Mouse (Mus musculus) intestine, postnatal 0 days (tissue): ENCODE results near the gene Hoxc8. TPM values are rescaled to one million over a fixed set of nuclear protein-coding genes. Genes with fewer than 3 reads are reported as not detected.

Experiments
- ATAC-seq: fragments of 200-750 bp; cut with Nextera tagmentation; 2 replicates; pipeline ENCODE4 v1.8.0; 2017; ENCODE audit warnings: mild to moderate bottlenecking, moderate TSS enrichment, moderate library complexity
- H3K27ac ChIP-seq: fragments of 300-500 bp; sonication (generic); 2 replicates; pipeline ENCODE4 v1.5.1; 2014; ENCODE audit warnings: mild to moderate bottlenecking, low read depth, low read length, moderate library complexity
- H3K27me3 ChIP-seq: fragments of 300-500 bp; sonication (generic); replicated peaks from 2 replicates; pipeline ENCODE4 v1.6.1; 2014; ENCODE audit warnings: low read length, mixed read lengths; ENCODE audit not compliant: control insufficient read depth, insufficient read depth
- H3K36me3 ChIP-seq: fragments of 300-500 bp; sonication (generic); 2 replicates; pipeline ENCODE4 v1.6.1; 2014; ENCODE audit warnings: mild to moderate bottlenecking, moderate library complexity; ENCODE audit not compliant: control insufficient read depth, insufficient read depth
- H3K4me1 ChIP-seq: fragments of 300-500 bp; sonication (generic); replicated peaks from 2 replicates; pipeline ENCODE4 v1.6.1; 2014; ENCODE audit warnings: antibody characterized with exemption, low read length, mixed read lengths; ENCODE audit not compliant: control insufficient read depth, insufficient read depth
- H3K4me2 ChIP-seq: fragments of 300-500 bp; sonication (generic); replicated peaks from 2 replicates; pipeline ENCODE4 v1.6.1; 2014; ENCODE audit warnings: low read depth, mild to moderate bottlenecking, moderate library complexity
- H3K4me3 ChIP-seq: fragments of 300-500 bp; sonication (generic); 2 replicates; pipeline ENCODE4 v1.5.1; 2014; ENCODE audit warnings: low read depth, low read length
- H3K9ac ChIP-seq: fragments of 300-500 bp; sonication (generic); 2 replicates; pipeline ENCODE4 v1.6.1; 2014; ENCODE audit warnings: mild to moderate bottlenecking, low read depth, low read length
- H3K9me3 ChIP-seq: fragments of 300-500 bp; sonication (generic); 2 replicates; pipeline ENCODE4 v1.6.1; 2016; ENCODE audit warnings: mixed run types; ENCODE audit not compliant: control insufficient read depth
- CTCF ChIP-seq: sonication (generic); IDR thresholded peaks from 2 replicates; pipeline ENCODE4 v1.5.1; 2016; ENCODE audit warnings: low read depth, mild to moderate bottlenecking, control low read depth, antibody characterized with exemption, moderate library complexity
- WGBS: fragments of 180-500 bp; shearing (Covaris S2); extraction: QIAGEN DNeasy Blood & Tissue Kit; methylation state at CpG from one replicate; pipeline ENCODE4 v1.1.7; 2014; 5-methylcytosine and 5-hydroxymethylcytosine counted together
- polyA plus RNA-seq: library from polyadenylated mRNA; unstranded; fragments of >200 nt; fragmentation: Nextera tagmentation; extraction: Ambion mirVana; gene quantifications from 2 replicates; pipeline ENCODE4 v1.2.1, GENCODE M21; 2015

The Hoxc8 gene
- polyA plus RNA-seq, 1 experiment from 2014 or later: 3.5 TPM

DNA sequence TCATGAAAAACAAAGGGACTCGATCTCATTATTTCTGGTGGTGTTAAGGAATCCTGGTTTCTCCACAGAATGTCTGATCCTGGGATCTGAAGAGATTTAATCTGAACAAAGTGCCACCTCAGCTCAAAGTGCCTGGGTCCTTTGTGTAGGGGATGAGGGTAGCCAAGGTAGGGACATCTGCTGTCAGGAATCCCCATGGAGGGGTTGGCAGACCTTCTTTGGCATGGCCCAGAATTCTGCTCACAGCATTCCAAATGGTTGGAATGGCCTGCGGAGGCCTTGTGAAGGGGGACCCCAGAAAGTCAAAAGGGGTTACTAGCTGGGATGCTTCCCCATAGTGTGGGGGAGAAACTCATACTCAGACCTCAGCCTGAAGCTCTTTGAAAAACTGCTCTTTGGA, 41.6 kb upstream of the Hoxc8 start:
- Histone ChIP-seq H3K27ac (no peak overlapping the region), H3K36me3 (no peaks in the 10 kb centered on the region), H3K27me3 (peaks cover 98% of the 10 kb centered on the region), H3K9me3 (no peaks in the 10 kb centered on the region), H3K9ac (no peak overlapping the region), H3K4me3 (no peak overlapping the region), H3K4me1 (no peaks in the 10 kb centered on the region), H3K4me2 (no peak overlapping the region)
- 22% methylated on average over 2 of the region's 2 CpGs for WGBS
- no peak for TF ChIP-seq CTCF
- ATAC-seq: no peak

DNA sequence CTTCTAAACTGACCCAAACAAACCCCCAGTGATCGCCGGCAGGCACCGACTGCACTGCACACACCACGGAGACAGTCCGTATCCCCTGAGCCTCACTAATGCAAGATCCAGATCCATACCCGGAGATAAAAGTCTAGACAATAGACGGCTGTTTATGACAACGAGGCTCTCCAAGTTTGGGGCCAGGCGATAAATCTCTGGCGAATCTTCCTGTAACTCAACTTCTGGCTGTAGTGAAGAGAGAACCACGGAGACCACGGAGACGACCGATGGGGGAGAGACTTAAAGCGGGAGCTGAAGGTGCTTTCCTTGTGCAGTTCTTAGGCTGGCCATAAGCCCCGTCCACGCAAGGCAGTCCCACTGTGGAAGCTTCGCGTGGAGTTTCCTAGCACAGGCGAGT, 40.7 kb upstream of the Hoxc8 start:
- 2% methylated on average over 20 of the region's 20 CpGs for WGBS
- H3K4me3 ChIP-seq: no peak overlapping the region
- no peaks in the 10 kb centered on the region for H3K36me3 ChIP-seq
- no peak for ATAC-seq
- TF ChIP-seq CTCF: no peak
- H3K27ac ChIP-seq: no peak overlapping the region
- peaks cover 98% of the 10 kb centered on the region for H3K27me3 ChIP-seq
- H3K4me2 ChIP-seq: no peak overlapping the region
- H3K4me1 ChIP-seq: no peaks in the 10 kb centered on the region
- H3K9ac ChIP-seq: no peak overlapping the region
- no peaks in the 10 kb centered on the region for H3K9me3 ChIP-seq

DNA sequence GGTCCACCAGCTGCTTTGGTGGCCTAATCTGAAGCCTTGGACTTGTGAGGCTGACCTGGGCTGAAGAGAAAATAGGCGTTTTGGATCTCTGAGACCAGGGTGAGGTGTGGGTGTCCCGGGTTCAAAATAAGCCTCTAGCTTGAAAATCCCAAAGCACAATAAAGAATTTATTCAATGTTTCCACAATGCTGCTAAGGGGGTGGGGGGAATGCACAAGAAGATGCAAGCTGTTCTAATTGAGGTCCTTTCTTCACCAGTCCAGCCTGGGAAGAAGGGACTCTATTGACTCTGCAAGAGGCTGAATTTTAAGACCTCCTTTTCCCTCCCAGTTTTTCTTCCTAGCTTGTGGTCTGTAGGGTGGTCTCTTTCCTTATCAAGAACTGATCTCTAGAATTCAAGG, 39.5 kb upstream of the Hoxc8 start:
- TF ChIP-seq CTCF: no peak
- Histone ChIP-seq H3K4me3 (no peak overlapping the region), H3K27ac (no peak overlapping the region), H3K36me3 (no peaks in the 10 kb centered on the region), H3K9ac (no peak overlapping the region), H3K27me3 (peaks cover 97% of the 10 kb centered on the region), H3K9me3 (no peaks in the 10 kb centered on the region), H3K4me2 (no peak overlapping the region), H3K4me1 (no peaks in the 10 kb centered on the region)
- 16% methylated on average over 2 of the region's 2 CpGs for WGBS
- ATAC-seq: no peak

DNA sequence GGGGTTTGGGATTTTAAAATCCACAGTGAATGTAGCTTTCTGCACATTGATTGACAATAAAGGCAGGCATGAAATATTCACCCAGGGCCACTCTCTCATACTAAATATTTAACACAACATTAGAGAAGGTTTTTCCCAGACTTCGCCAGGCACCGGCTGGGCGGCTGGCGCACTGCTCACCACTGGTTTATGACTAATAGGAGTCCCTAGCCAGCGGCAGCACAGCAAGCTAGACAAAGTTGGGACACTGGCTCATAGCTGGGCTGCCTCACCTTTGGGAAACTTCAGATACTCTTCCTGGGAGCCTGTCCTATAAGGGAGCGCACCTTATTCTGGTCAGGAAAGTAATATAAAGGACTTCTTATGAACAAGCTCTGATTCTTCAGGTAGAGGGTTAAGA, 36.8 kb upstream of the Hoxc8 start:
- H3K27ac ChIP-seq: no peak overlapping the region
- no peak for ATAC-seq
- H3K4me1 ChIP-seq: no peaks in the 10 kb centered on the region
- no peak for TF ChIP-seq CTCF
- no peak overlapping the region for H3K4me3 ChIP-seq
- 5% methylated on average over 6 of the region's 6 CpGs for WGBS
- H3K27me3 ChIP-seq: peaks cover 97% of the 10 kb centered on the region
- H3K9ac ChIP-seq: no peak overlapping the region
- H3K36me3 ChIP-seq: no peaks in the 10 kb centered on the region
- H3K4me2 ChIP-seq: no peak overlapping the region
- no peaks in the 10 kb centered on the region for H3K9me3 ChIP-seq

DNA sequence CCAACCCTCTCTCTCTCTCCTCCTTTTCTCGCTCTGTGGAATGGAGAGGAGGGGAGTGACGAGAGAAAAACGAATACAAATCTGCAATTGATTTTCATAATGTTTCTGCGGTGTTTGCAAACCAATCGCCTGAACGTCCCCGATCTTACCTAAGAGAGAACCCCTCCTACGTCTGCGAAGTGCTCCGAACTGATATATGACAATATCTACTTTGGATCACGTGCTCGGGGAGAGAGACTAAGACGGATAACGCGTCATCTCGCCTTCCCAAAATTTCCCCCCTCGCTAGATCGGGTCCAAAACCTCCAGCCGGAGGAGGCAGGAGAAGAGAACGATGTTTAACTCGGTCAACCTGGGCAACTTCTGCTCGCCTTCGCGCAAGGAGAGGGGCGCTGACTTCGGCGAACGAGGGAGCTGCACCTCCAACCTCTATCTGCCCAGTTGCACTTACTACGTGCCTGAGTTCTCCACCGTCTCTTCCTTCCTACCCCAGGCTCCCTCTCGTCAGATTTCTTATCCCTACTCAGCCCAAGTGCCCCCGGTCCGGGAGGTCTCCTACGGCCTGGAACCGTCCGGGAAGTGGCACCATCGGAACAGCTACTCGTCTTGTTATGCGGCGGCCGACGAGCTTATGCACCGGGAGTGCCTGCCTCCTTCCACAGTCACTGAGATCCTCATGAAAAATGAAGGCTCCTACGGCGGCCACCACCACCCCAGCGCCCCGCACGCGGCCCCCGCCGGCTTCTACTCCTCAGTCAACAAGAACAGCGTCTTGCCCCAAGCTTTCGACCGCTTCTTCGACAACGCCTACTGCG, 36.0 kb upstream of the Hoxc8 start, which contains the start of gene Hoxc11:
Hoxc11 (plus strand) TSS at position 236 of the 815 bp plus-strand sequence.
- no peaks in the 10 kb centered on the region for H3K36me3 ChIP-seq

DNA sequence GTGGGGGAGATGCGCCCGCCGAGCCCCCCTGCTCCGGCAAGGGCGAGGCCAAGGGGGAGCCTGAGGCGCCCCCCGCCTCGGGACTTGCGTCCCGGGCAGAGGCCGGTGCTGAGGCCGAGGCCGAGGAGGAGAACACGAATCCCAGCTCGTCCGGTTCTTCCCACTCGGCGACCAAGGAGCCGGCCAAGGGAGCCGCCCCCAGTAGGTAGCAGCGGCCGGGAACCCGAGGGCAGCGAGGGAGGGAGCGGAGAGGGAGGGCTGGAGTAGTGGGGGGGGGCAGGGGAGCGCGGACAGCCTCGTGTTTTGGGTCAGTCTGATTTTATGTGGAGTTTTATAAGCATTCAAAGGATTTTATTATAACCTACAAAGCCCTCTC, 35.4 kb upstream of the Hoxc8 start:
- WGBS: 1% methylated on average over 26 of the region's 28 CpGs
- H3K4me1 ChIP-seq: no peaks in the 10 kb centered on the region
- H3K4me2 ChIP-seq: no peak overlapping the region
- no peak for TF ChIP-seq CTCF
- no peaks in the 10 kb centered on the region for H3K9me3 ChIP-seq
- H3K4me3 ChIP-seq: no peak overlapping the region
- ATAC-seq: no peak
- no peak overlapping the region for H3K27ac ChIP-seq
- H3K36me3 ChIP-seq: no peaks in the 10 kb centered on the region
- H3K9ac ChIP-seq: no peak overlapping the region
- H3K27me3 ChIP-seq: peaks cover 96% of the 10 kb centered on the region

More for the DNA sequence above, 36.0 kb upstream of the Hoxc8 start, which contains the start of gene Hoxc11:
- ATAC-seq: no peak
- no peak within 1 kb of the TSS for H3K9ac ChIP-seq
- peaks cover 96% of the 10 kb centered on the region for H3K27me3 ChIP-seq
- H3K4me1 ChIP-seq: no peaks in the 10 kb centered on the region
- WGBS: 2% methylated on average over 56 of the region's 57 CpGs
- H3K27ac ChIP-seq: no peak within 1 kb of the TSS
- no peak within 1 kb of the TSS for H3K4me3 ChIP-seq
- TF ChIP-seq CTCF: no peak
- H3K9me3 ChIP-seq: no peaks in the 10 kb centered on the region
- H3K4me2 ChIP-seq: no peak within 1 kb of the TSS
